Mouse (Mus musculus): ENCODE data around the gene Usp29. TPM values are rescaled to one million over a fixed set of nuclear protein-coding genes. Genes with fewer than 3 reads are reported as not detected.
A peak's percentile ranks its signal among the peaks of the same experiment; 100 is the strongest.

The Usp29 gene
- polyA plus RNA-seq, 1 experiment from 2014 or later: 35.8 TPM

GRCm38 (mm10) chr7:6797408-6797807 lies 67.0 kb downstream of the Usp29 start:
- no peak overlapping the region for H3K4me2 ChIP-seq (ENCODE audit: low read length)
- no peak overlapping the region for H3K27ac ChIP-seq (ENCODE audit: low read length)
- H3K36me3 ChIP-seq (ENCODE audit: control insufficient read depth, insufficient read depth, low read length): no peaks in the 10 kb centered on the region
- H3K4me1 ChIP-seq (ENCODE audit: control insufficient read depth, insufficient read depth, low read length): no peaks in the 10 kb centered on the region
- no peak for ATAC-seq
- H3K4me3 ChIP-seq (ENCODE audit: low read depth, low read length): no peak overlapping the region
- H3K27me3 ChIP-seq (ENCODE audit: control insufficient read depth, insufficient read depth, low read depth, low read length): no peaks in the 10 kb centered on the region
- H3K9ac ChIP-seq (ENCODE audit: low read depth, low read length): no peak overlapping the region
- H3K9me3 ChIP-seq (replicated peaks; ENCODE audit: control insufficient read depth, low read length, poor library complexity, severe bottlenecking): no peaks in the 10 kb centered on the region
- 71% methylated on average over 2 of the region's 2 CpGs for WGBS

GRCm38 (mm10) chr7:6799105-6799805 lies 68.9 kb downstream of the Usp29 start:
- Histone ChIP-seq H3K36me3 (ENCODE audit: control insufficient read depth, insufficient read depth, low read length) (no peaks in the 10 kb centered on the region), H3K27ac (ENCODE audit: low read length) (no peak overlapping the region; the same call in 1 of the 2 replicates), H3K9me3 (replicated peaks; ENCODE audit: control insufficient read depth, low read length, poor library complexity, severe bottlenecking) (no peaks in the 10 kb centered on the region), H3K4me1 (ENCODE audit: control insufficient read depth, insufficient read depth, low read length) (no peaks in the 10 kb centered on the region), H3K4me2 (ENCODE audit: low read length) (no peak overlapping the region), H3K27me3 (ENCODE audit: control insufficient read depth, insufficient read depth, low read depth, low read length) (no peaks in the 10 kb centered on the region), H3K9ac (ENCODE audit: low read depth, low read length) (no peak overlapping the region), H3K4me3 (ENCODE audit: low read depth, low read length) (no peak overlapping the region)
- peak; percentile 46; the same call in 1 of the 2 replicates for ATAC-seq
- WGBS: 73% methylated on average over 9 of the region's 9 CpGs

DNA sequence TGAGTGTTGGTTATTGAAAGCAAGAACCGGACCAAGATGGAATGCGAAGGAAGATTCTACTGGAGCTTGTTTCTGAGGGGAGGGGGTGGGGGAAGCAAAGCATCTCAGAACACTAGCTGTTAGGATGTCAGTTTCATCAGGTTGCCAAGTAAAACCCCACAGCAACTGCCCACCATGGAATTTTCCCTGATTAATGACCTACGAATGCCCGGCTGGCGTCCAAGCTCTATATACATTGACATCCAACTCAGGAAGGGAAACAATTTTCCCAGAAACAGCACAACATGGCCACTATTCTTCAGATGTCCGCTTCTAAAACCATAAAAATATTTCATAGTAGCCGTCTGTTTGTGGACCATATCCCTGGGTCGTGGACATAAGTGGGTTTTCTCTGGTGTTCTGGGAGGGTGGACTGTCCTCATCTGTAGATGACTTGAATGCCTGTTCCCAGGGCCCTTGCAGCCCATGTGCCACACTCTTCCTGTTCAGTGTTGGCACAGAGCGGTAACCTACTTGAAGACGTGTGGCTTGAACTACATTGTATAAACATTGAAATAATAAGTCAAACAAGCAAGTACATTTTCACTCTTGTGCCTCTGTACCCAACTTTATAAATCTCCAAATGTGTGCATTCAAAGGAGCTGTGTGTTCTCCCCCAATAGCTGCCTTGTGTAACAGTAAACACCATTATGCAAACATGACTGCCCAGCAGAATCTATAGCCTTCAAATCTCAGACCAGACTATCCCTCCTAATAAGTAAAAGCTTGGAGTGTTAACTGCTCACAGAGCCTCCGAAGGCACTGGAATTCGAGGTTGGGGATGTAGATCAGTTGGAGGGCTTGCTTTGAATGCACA lies 70.4 kb downstream of the Usp29 start:
- H3K4me2 ChIP-seq (ENCODE audit: low read length): no peak overlapping the region
- H3K9me3 ChIP-seq (replicated peaks; ENCODE audit: control insufficient read depth, low read length, poor library complexity, severe bottlenecking): no peaks in the 10 kb centered on the region
- no peak overlapping the region for H3K4me3 ChIP-seq (ENCODE audit: low read depth, low read length)
- 91% methylated on average over 12 of the region's 12 CpGs for WGBS
- H3K27ac ChIP-seq (ENCODE audit: low read length): no peak overlapping the region
- no peak overlapping the region for H3K9ac ChIP-seq (ENCODE audit: low read depth, low read length)
- H3K36me3 ChIP-seq (ENCODE audit: control insufficient read depth, insufficient read depth, low read length): no peaks in the 10 kb centered on the region
- no peaks in the 10 kb centered on the region for H3K4me1 ChIP-seq (ENCODE audit: control insufficient read depth, insufficient read depth, low read length)
- no peak for ATAC-seq
- no peaks in the 10 kb centered on the region for H3K27me3 ChIP-seq (ENCODE audit: control insufficient read depth, insufficient read depth, low read depth, low read length)

GRCm38 (mm10) chr7:6801642-6802041 lies 71.3 kb downstream of the Usp29 start:
- Histone ChIP-seq H3K36me3 (ENCODE audit: control insufficient read depth, insufficient read depth, low read length) (no peaks in the 10 kb centered on the region), H3K27ac (ENCODE audit: low read length) (no peak overlapping the region), H3K9ac (ENCODE audit: low read depth, low read length) (no peak overlapping the region), H3K9me3 (replicated peaks; ENCODE audit: control insufficient read depth, low read length, poor library complexity, severe bottlenecking) (no peaks in the 10 kb centered on the region), H3K4me3 (ENCODE audit: low read depth, low read length) (no peak overlapping the region), H3K4me1 (ENCODE audit: control insufficient read depth, insufficient read depth, low read length) (no peaks in the 10 kb centered on the region), H3K27me3 (ENCODE audit: control insufficient read depth, insufficient read depth, low read depth, low read length) (no peaks in the 10 kb centered on the region), H3K4me2 (ENCODE audit: low read length) (no peak overlapping the region)
- no peak for ATAC-seq
- 91% methylated on average over 6 of the region's 6 CpGs for WGBS

- peak overlapping the region; percentile 18 for H3K4me2 ChIP-seq (ENCODE audit: low read length)
- no peaks in the 10 kb centered on the region for H3K36me3 ChIP-seq (ENCODE audit: control insufficient read depth, insufficient read depth, low read length)
- 7% methylated on average over 3 of the region's 3 CpGs for WGBS
- no peaks in the 10 kb centered on the region for H3K27me3 ChIP-seq (ENCODE audit: control insufficient read depth, insufficient read depth, low read depth, low read length)
- H3K4me3 ChIP-seq (ENCODE audit: low read depth, low read length): no peak overlapping the region
- no peaks in the 10 kb centered on the region for H3K9me3 ChIP-seq (replicated peaks; ENCODE audit: control insufficient read depth, low read length, poor library complexity, severe bottlenecking)
- peak overlapping the region; percentile 64 for H3K27ac ChIP-seq (ENCODE audit: low read length)
- ATAC-seq: peak; percentile 91
- H3K4me1 ChIP-seq (ENCODE audit: control insufficient read depth, insufficient read depth, low read length): peaks cover 32% of the 10 kb centered on the region
- H3K9ac ChIP-seq (ENCODE audit: low read depth, low read length): no peak overlapping the region
Measured at GRCm38 (mm10) chr7:6810556-6810955, 80.2 kb downstream of the Usp29 start.

DNA sequence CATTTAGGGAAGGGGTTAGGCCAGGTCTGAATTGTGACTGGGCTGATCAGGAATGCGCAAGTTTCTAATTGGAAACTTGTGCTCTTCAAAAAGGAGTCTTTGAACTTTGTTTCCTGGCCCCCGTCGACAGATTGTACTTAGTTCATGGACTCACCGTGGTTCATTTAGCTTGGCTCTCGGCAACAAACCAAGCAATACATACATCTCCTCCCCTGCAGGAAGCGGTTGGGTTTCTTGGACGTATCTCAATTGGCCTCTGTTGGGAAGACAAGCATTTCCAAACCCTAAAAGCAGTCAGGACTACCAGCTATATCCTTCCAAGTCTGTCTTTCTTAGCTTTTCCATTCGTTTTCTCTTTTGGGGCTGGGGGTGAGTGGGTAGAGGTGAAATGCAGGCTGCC lies 84.6 kb downstream of the Usp29 start:
- H3K27me3 ChIP-seq (ENCODE audit: control insufficient read depth, insufficient read depth, low read depth, low read length): no peaks in the 10 kb centered on the region
- H3K4me1 ChIP-seq (ENCODE audit: control insufficient read depth, insufficient read depth, low read length): peaks cover 42% of the 10 kb centered on the region
- no peak for ATAC-seq
- no peak overlapping the region for H3K9ac ChIP-seq (ENCODE audit: low read depth, low read length)
- H3K4me3 ChIP-seq (ENCODE audit: low read depth, low read length): no peak overlapping the region
- no peak overlapping the region for H3K4me2 ChIP-seq (ENCODE audit: low read length)
- no peaks in the 10 kb centered on the region for H3K9me3 ChIP-seq (replicated peaks; ENCODE audit: control insufficient read depth, low read length, poor library complexity, severe bottlenecking)
- WGBS: 40% methylated on average over 8 of the region's 8 CpGs
- no peaks in the 10 kb centered on the region for H3K36me3 ChIP-seq (ENCODE audit: control insufficient read depth, insufficient read depth, low read length)
- H3K27ac ChIP-seq (ENCODE audit: low read length): no peak overlapping the region

DNA sequence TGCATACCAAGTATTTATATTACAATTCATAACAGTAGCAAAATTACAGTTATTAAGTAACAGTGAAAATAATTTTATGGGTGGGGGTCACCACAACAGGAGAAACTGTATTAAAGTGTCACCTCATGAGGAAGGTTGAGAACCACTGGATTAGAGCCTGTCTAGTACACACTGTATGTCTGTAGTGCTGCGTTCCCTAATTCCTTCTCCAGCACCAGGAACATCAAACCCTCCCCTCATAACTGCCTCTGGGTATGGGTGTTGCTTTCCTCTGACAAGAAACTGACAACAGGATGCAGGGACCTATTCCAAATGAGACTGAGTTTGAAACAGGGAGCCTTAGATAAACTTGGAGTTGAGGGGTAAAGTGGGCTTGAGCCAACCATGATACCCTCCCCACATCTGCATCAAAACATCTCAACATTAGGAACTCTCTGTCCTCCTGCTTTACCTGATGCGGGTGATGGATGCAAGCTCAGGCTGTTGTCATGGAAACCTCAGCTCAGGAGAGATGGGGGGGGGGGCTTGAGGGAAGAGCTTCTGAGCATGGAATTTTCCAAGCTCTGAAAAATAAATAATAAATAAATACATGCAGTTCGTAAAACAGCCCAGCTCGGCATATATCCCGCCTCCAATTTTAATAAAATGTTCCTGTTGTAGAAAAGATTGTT lies 86.5 kb downstream of the Usp29 start:
- Histone ChIP-seq H3K27ac (ENCODE audit: low read length) (peak overlapping the region; percentile 81), H3K9ac (ENCODE audit: low read depth, low read length) (no peak overlapping the region), H3K36me3 (ENCODE audit: control insufficient read depth, insufficient read depth, low read length) (no peaks in the 10 kb centered on the region), H3K27me3 (ENCODE audit: control insufficient read depth, insufficient read depth, low read depth, low read length) (no peaks in the 10 kb centered on the region), H3K4me2 (ENCODE audit: low read length) (peak overlapping the region; percentile 26; the same call in 1 of the 2 replicates), H3K9me3 (replicated peaks; ENCODE audit: control insufficient read depth, low read length, poor library complexity, severe bottlenecking) (no peaks in the 10 kb centered on the region), H3K4me3 (ENCODE audit: low read depth, low read length) (no peak overlapping the region), H3K4me1 (ENCODE audit: control insufficient read depth, insufficient read depth, low read length) (peaks cover 24% of the 10 kb centered on the region)
- ATAC-seq: peak; percentile 78
- WGBS: 56% methylated on average over 5 of the region's 5 CpGs

GRCm38 (mm10) chr7:6820296-6820695 lies 89.9 kb downstream of the Usp29 start:
- H3K36me3 ChIP-seq (ENCODE audit: control insufficient read depth, insufficient read depth, low read length): no peaks in the 10 kb centered on the region
- no peak overlapping the region for H3K9ac ChIP-seq (ENCODE audit: low read depth, low read length)
- peaks cover 13% of the 10 kb centered on the region for H3K4me1 ChIP-seq (ENCODE audit: control insufficient read depth, insufficient read depth, low read length)
- no peak for ATAC-seq
- H3K27ac ChIP-seq (ENCODE audit: low read length): no peak overlapping the region
- no peaks in the 10 kb centered on the region for H3K27me3 ChIP-seq (ENCODE audit: control insufficient read depth, insufficient read depth, low read depth, low read length)
- H3K4me2 ChIP-seq (ENCODE audit: low read length): no peak overlapping the region
- H3K4me3 ChIP-seq (ENCODE audit: low read depth, low read length): no peak overlapping the region
- H3K9me3 ChIP-seq (replicated peaks; ENCODE audit: control insufficient read depth, low read length, poor library complexity, severe bottlenecking): no peaks in the 10 kb centered on the region
- 87% methylated on average over 6 of the region's 6 CpGs for WGBS

- no peaks in the 10 kb centered on the region for H3K27me3 ChIP-seq (ENCODE audit: control insufficient read depth, insufficient read depth, low read depth, low read length)
- 55% methylated on average over 4 of the region's 4 CpGs for WGBS
- H3K9ac ChIP-seq (ENCODE audit: low read depth, low read length): no peak overlapping the region
- no peak for ATAC-seq
- H3K4me1 ChIP-seq (ENCODE audit: control insufficient read depth, insufficient read depth, low read length): no peaks in the 10 kb centered on the region
- no peak overlapping the region for H3K4me3 ChIP-seq (ENCODE audit: low read depth, low read length)
- no peak overlapping the region for H3K4me2 ChIP-seq (ENCODE audit: low read length)
- no peaks in the 10 kb centered on the region for H3K9me3 ChIP-seq (replicated peaks; ENCODE audit: control insufficient read depth, low read length, poor library complexity, severe bottlenecking)
- H3K27ac ChIP-seq (ENCODE audit: low read length): no peak overlapping the region
- no peaks in the 10 kb centered on the region for H3K36me3 ChIP-seq (ENCODE audit: control insufficient read depth, insufficient read depth, low read length)
Measured at GRCm38 (mm10) chr7:6822633-6823032, 92.3 kb downstream of the Usp29 start.
